Mouse (Mus musculus): Measurements from ENCODE around the gene Usp39. TPM values are rescaled to one million over a fixed set of nuclear protein-coding genes. Genes with fewer than 3 reads are reported as not detected.

Usp39 gene
- polyA plus RNA-seq, 1 experiment from 2014 or later = 52.6 TPM

GRCm38 (mm10) chr6:72289484-72289883, 55.5 kb downstream of the Usp39 start:
- no peak for ATAC-seq (ENCODE audit: low read depth)
- Histone ChIP-seq H3K9me3 (replicated peaks) (no peaks in the 10 kb centered on the region), H3K27ac (no peak overlapping the region), H3K36me3 (no peaks in the 10 kb centered on the region), H3K27me3 (peaks cover 48% of the 10 kb centered on the region), H3K4me1 (replicated peaks) (peaks cover 18% of the 10 kb centered on the region; the same call in 1 of the 2 replicates), H3K4me3 (replicated peaks) (no peak overlapping the region), H3K4me2 (no peak overlapping the region), H3K9ac (no peak overlapping the region)
- no peak for DNase-seq
- WGBS (ENCODE audit: insufficient replicate concordance) = 57% methylated on average over 3 of the region's 3 CpGs

- Histone ChIP-seq H3K4me1 (replicated peaks) (peaks cover 39% of the 10 kb centered on the region), H3K27ac (no peak overlapping the region), H3K4me2 (no peak overlapping the region), H3K4me3 (replicated peaks) (no peak overlapping the region), H3K36me3 (no peaks in the 10 kb centered on the region), H3K9me3 (replicated peaks) (no peaks in the 10 kb centered on the region), H3K9ac (no peak overlapping the region), H3K27me3 (peaks cover 19% of the 10 kb centered on the region)
- no peak for ATAC-seq (ENCODE audit: low read depth)
- 22% methylated on average over 4 of the region's 4 CpGs for WGBS (ENCODE audit: insufficient replicate concordance)
- no peak for DNase-seq
These were observed 61.1 kb downstream of the Usp39 start for GRCm38 (mm10) chr6:72283914-72284313.

- peak; percentile 66 for DNase-seq
- H3K27ac ChIP-seq = peak overlapping the region; percentile 96
- H3K4me2 ChIP-seq = peak overlapping the region; percentile 63
- no peaks in the 10 kb centered on the region for H3K9me3 ChIP-seq (replicated peaks)
- no peaks in the 10 kb centered on the region; the same call in 1 of the 2 replicates for H3K36me3 ChIP-seq
- H3K9ac ChIP-seq = peak overlapping the region; percentile 63
- H3K27me3 ChIP-seq = no peaks in the 10 kb centered on the region
- H3K4me3 ChIP-seq (replicated peaks) = no peak overlapping the region
- peak; percentile 77 for ATAC-seq (ENCODE audit: low read depth)
- H3K4me1 ChIP-seq (replicated peaks) = peaks cover 64% of the 10 kb centered on the region
- WGBS (ENCODE audit: insufficient replicate concordance) = 32% methylated on average over 7 of the region's 7 CpGs
These were observed 64.5 kb downstream of the Usp39 start for GRCm38 (mm10) chr6:72280410-72280998.

GRCm38 (mm10) chr6:72279505-72279904, 65.5 kb downstream of the Usp39 start:
- Histone ChIP-seq H3K27me3 (no peaks in the 10 kb centered on the region), H3K4me1 (replicated peaks) (peaks cover 72% of the 10 kb centered on the region), H3K27ac (peak overlapping the region; percentile 96), H3K36me3 (no peaks in the 10 kb centered on the region; the same call in 1 of the 2 replicates), H3K9ac (peak overlapping the region; percentile 63), H3K4me2 (peak overlapping the region; percentile 63), H3K9me3 (replicated peaks) (no peaks in the 10 kb centered on the region), H3K4me3 (replicated peaks) (peak overlapping the region; percentile 4; the same call in 1 of the 2 replicates)
- 26% methylated on average over 7 of the region's 7 CpGs for WGBS (ENCODE audit: insufficient replicate concordance)
- DNase-seq (peak; percentile 87), ATAC-seq (ENCODE audit: low read depth) (peak; percentile 92)

GRCm38 (mm10) chr6:72278835-72279234, 66.1 kb downstream of the Usp39 start:
- DNase-seq (no peak), ATAC-seq (ENCODE audit: low read depth) (no peak)
- Histone ChIP-seq H3K4me3 (replicated peaks) (no peak overlapping the region), H3K27me3 (no peaks in the 10 kb centered on the region), H3K4me2 (peak overlapping the region; percentile 63; the same call in 1 of the 2 replicates), H3K36me3 (no peaks in the 10 kb centered on the region; the same call in 1 of the 2 replicates), H3K4me1 (replicated peaks) (peaks cover 75% of the 10 kb centered on the region), H3K9me3 (replicated peaks) (no peaks in the 10 kb centered on the region), H3K27ac (peak overlapping the region; percentile 96), H3K9ac (peak overlapping the region; percentile 54)
- WGBS (ENCODE audit: insufficient replicate concordance) = 25% methylated on average over 4 of the region's 4 CpGs

- no peak overlapping the region for H3K4me3 ChIP-seq (replicated peaks)
- no peaks in the 10 kb centered on the region for H3K9me3 ChIP-seq (replicated peaks)
- H3K4me2 ChIP-seq = no peak overlapping the region
- H3K36me3 ChIP-seq = no peaks in the 10 kb centered on the region; the same call in 1 of the 2 replicates
- peak overlapping the region; percentile 54 for H3K9ac ChIP-seq
- H3K27me3 ChIP-seq = no peaks in the 10 kb centered on the region
- DNase-seq = no peak
- no peak for ATAC-seq (ENCODE audit: low read depth)
- peaks cover 86% of the 10 kb centered on the region for H3K4me1 ChIP-seq (replicated peaks)
- H3K27ac ChIP-seq = peak overlapping the region; percentile 96
- WGBS (ENCODE audit: insufficient replicate concordance) = 31% methylated on average over 9 of the region's 9 CpGs
These were observed 67.3 kb downstream of the Usp39 start for GRCm38 (mm10) chr6:72277508-72278166.

- no peaks in the 10 kb centered on the region for H3K9me3 ChIP-seq (replicated peaks)
- peak overlapping the region; percentile 96 for H3K27ac ChIP-seq
- H3K4me1 ChIP-seq (replicated peaks) = peaks cover 87% of the 10 kb centered on the region
- no peak overlapping the region for H3K4me2 ChIP-seq
- DNase-seq = no peak
- no peak for ATAC-seq (ENCODE audit: low read depth)
- H3K27me3 ChIP-seq = no peaks in the 10 kb centered on the region
- H3K4me3 ChIP-seq (replicated peaks) = no peak overlapping the region
- H3K9ac ChIP-seq = peak overlapping the region; percentile 54; the same call in 1 of the 2 replicates
- 78% methylated on average over 13 of the region's 13 CpGs for WGBS (ENCODE audit: insufficient replicate concordance)
- H3K36me3 ChIP-seq = no peaks in the 10 kb centered on the region; the same call in 1 of the 2 replicates
These were observed 68.0 kb downstream of the Usp39 start for GRCm38 (mm10) chr6:72276972-72277441.

- no peak overlapping the region for H3K9ac ChIP-seq
- no peak overlapping the region for H3K4me2 ChIP-seq
- H3K4me3 ChIP-seq (replicated peaks) = no peak overlapping the region
- H3K9me3 ChIP-seq (replicated peaks) = no peaks in the 10 kb centered on the region
- peaks cover 87% of the 10 kb centered on the region for H3K4me1 ChIP-seq (replicated peaks)
- H3K27me3 ChIP-seq = 0 out of 2 replicates have a peak, but pooled peaks cover 5% of the 10 kb centered on the region
- ATAC-seq (ENCODE audit: low read depth) (no peak), DNase-seq (no peak)
- 92% methylated on average over 6 of the region's 6 CpGs for WGBS (ENCODE audit: insufficient replicate concordance)
- H3K36me3 ChIP-seq = no peaks in the 10 kb centered on the region; the same call in 1 of the 2 replicates
- peak overlapping the region; percentile 96 for H3K27ac ChIP-seq
These were observed 68.8 kb downstream of the Usp39 start for GRCm38 (mm10) chr6:72276141-72276540.

GRCm38 (mm10) chr6:72275527-72275926, 69.5 kb downstream of the Usp39 start:
- no peaks in the 10 kb centered on the region for H3K9me3 ChIP-seq (replicated peaks)
- no peak overlapping the region for H3K4me3 ChIP-seq (replicated peaks)
- no peak for ATAC-seq (ENCODE audit: low read depth)
- no peak overlapping the region for H3K4me2 ChIP-seq
- 0 out of 2 replicates have a peak, but pooled peaks cover 5% of the 10 kb centered on the region for H3K27me3 ChIP-seq
- H3K9ac ChIP-seq = no peak overlapping the region
- peak overlapping the region; percentile 70 for H3K27ac ChIP-seq
- WGBS (ENCODE audit: insufficient replicate concordance) = 33% methylated on average over 4 of the region's 4 CpGs
- no peak for DNase-seq
- no peaks in the 10 kb centered on the region; the same call in 1 of the 2 replicates for H3K36me3 ChIP-seq
- H3K4me1 ChIP-seq (replicated peaks) = peaks cover 87% of the 10 kb centered on the region

GRCm38 (mm10) chr6:72273153-72273552, 71.8 kb downstream of the Usp39 start:
- DNase-seq (peak; percentile 57), ATAC-seq (ENCODE audit: low read depth) (peak; percentile 84)
- Histone ChIP-seq H3K9me3 (replicated peaks) (no peaks in the 10 kb centered on the region), H3K4me1 (replicated peaks) (peaks cover 69% of the 10 kb centered on the region), H3K27me3 (0 out of 2 replicates have a peak, but pooled peaks cover 5% of the 10 kb centered on the region), H3K9ac (peak overlapping the region; percentile 71), H3K27ac (peak overlapping the region; percentile 89), H3K4me3 (replicated peaks) (0 out of 2 replicates have a peak overlapping the region, but pooled peaks have one; percentile 4), H3K36me3 (no peaks in the 10 kb centered on the region; the same call in 1 of the 2 replicates), H3K4me2 (peak overlapping the region; percentile 56)
- 42% methylated on average over 6 of the region's 6 CpGs for WGBS (ENCODE audit: insufficient replicate concordance)

- Histone ChIP-seq H3K4me2 (no peak overlapping the region), H3K36me3 (no peaks in the 10 kb centered on the region; the same call in 1 of the 2 replicates), H3K27me3 (peaks cover 7% of the 10 kb centered on the region), H3K4me3 (replicated peaks) (no peak overlapping the region), H3K4me1 (replicated peaks) (peaks cover 59% of the 10 kb centered on the region), H3K27ac (peak overlapping the region; percentile 89), H3K9me3 (replicated peaks) (no peaks in the 10 kb centered on the region), H3K9ac (peak overlapping the region; percentile 58; the same call in 1 of the 2 replicates)
- peak; percentile 19; the same call in 1 of the 2 replicates for ATAC-seq (ENCODE audit: low read depth)
- 74% methylated on average over 10 of the region's 10 CpGs for WGBS (ENCODE audit: insufficient replicate concordance)
- DNase-seq = no peak
These were observed 72.8 kb downstream of the Usp39 start for GRCm38 (mm10) chr6:72272161-72272696.
